Mouse (Mus musculus): ENCODE data around the gene Mettl7a2. TPM values are rescaled to one million over a fixed set of nuclear protein-coding genes. Genes with fewer than 3 reads are reported as not detected.
"Not testable (repeated sequence)": the region's sequence is repeated elsewhere in the genome, so short reads cannot be mapped to it uniquely, and the experiment has no call there.

Gene Mettl7a2
- polyA plus RNA-seq (2015; fragmentation: Nextera tagmentation; extraction: Ambion mirVana) = not detected in 2 replicates

DNA sequence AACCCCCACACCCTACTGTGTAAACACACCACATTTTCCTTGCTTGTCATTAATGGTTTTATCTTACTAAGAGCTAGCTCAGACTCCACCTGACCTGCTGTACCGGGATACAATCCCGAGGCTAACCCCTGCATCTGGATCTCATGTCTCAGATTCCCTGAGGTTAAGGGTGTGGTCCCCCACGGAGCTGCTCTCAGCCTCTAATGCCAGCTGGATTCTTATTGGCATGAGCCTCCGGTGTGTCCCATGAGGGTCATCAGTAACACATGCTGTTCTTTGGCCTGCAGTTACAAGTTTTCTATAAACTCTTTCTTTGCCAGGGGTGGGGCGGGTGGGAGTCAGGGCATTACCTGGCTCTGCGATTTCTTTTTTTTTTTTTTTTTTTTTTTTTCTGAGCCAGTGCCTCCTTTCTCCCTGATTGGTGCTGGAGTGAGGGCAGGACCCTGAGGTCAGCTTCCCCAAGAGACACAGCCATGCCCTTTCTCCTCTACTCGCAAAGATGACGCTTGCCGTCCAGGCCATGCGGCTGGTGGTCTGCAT lies at the start of gene Mettl7a2, which contains the start of gene Methig1:
TSS of gene Mettl7a2 (plus strand) at position 490 of the 540 bp plus-strand sequence.
TSS of gene Methig1 (plus strand) at position 439 of the 540 bp plus-strand sequence.
- H3K9me3 ChIP-seq = no peaks in the 10 kb centered on the region
- H3K4me2 ChIP-seq = no peak within 1 kb of the TSS
- 81% methylated on average over 10 of the region's 10 CpGs for WGBS
- no peak within 1 kb of the TSS for H3K27ac ChIP-seq (replicated peaks)
- H3K36me3 ChIP-seq = no peaks in the 10 kb centered on the region
- H3K4me3 ChIP-seq = no peak within 1 kb of the TSS
- no peak within 1 kb of the TSS for H3K9ac ChIP-seq
- H3K4me1 ChIP-seq = peaks cover 32% of the 10 kb centered on the region
- no peak for ATAC-seq (ENCODE audit: extremely low read depth, insufficient number of reproducible peaks, low FRiP score, low TSS enrichment)
- no peaks in the 10 kb centered on the region for H3K27me3 ChIP-seq (replicated peaks)

- H3K27me3 ChIP-seq (replicated peaks) = peaks cover 13% of the 10 kb centered on the region
- no peaks in the 10 kb centered on the region for H3K9me3 ChIP-seq
- H3K9ac ChIP-seq = peak overlapping the region; percentile 84; the same call in 1 of the 2 replicates
- no peaks in the 10 kb centered on the region for H3K36me3 ChIP-seq
- H3K4me3 ChIP-seq = peak overlapping the region; percentile 63
- peak overlapping the region; percentile 74 for H3K27ac ChIP-seq (replicated peaks)
- peaks cover 12% of the 10 kb centered on the region for H3K4me1 ChIP-seq
- 56% methylated on average over 8 of the region's 8 CpGs for WGBS
- peak overlapping the region; percentile 84 for H3K4me2 ChIP-seq
- no peak for ATAC-seq (ENCODE audit: extremely low read depth, insufficient number of reproducible peaks, low FRiP score, low TSS enrichment)
Observed at GRCm38 (mm10) chr15:100303428-100304018, 49.5 kb upstream of the Mettl7a2 start.

GRCm38 (mm10) chr15:100304019-100304991 lies 48.7 kb upstream of the Mettl7a2 start, which contains the start of gene Mettl7a1:
Gene Mettl7a1, plus strand, starts transcription at chr15:100304140.
- H3K27ac ChIP-seq (replicated peaks) = peak within 1 kb of the TSS; percentile 74
- H3K9ac ChIP-seq = peak within 1 kb of the TSS; percentile 84
- no peaks in the 10 kb centered on the region for H3K36me3 ChIP-seq
- no peaks in the 10 kb centered on the region for H3K9me3 ChIP-seq
- WGBS = 3% methylated on average over 24 of the region's 30 CpGs
- peak; percentile 75 for ATAC-seq (ENCODE audit: extremely low read depth, insufficient number of reproducible peaks, low FRiP score, low TSS enrichment)
- peak within 1 kb of the TSS; percentile 84 for H3K4me2 ChIP-seq
- H3K4me1 ChIP-seq = peaks cover 12% of the 10 kb centered on the region
- H3K4me3 ChIP-seq = peak within 1 kb of the TSS; percentile 63
- H3K27me3 ChIP-seq (replicated peaks) = peaks cover 10% of the 10 kb centered on the region

GRCm38 (mm10) chr15:100306201-100306600 lies 46.8 kb upstream of the Mettl7a2 start:
- 63% methylated on average over 2 of the region's 2 CpGs for WGBS
- Histone ChIP-seq H3K27me3 (replicated peaks) (peaks cover 7% of the 10 kb centered on the region), H3K27ac (replicated peaks) (no peak overlapping the region), H3K4me1 (peaks cover 12% of the 10 kb centered on the region), H3K4me3 (peak overlapping the region; percentile 63), H3K9ac (no peak overlapping the region), H3K36me3 (no peaks in the 10 kb centered on the region), H3K9me3 (no peaks in the 10 kb centered on the region), H3K4me2 (peak overlapping the region; percentile 84)
- no peak for ATAC-seq (ENCODE audit: extremely low read depth, insufficient number of reproducible peaks, low FRiP score, low TSS enrichment)

- not testable (repeated sequence) for H3K27me3 ChIP-seq (replicated peaks); H3K36me3 ChIP-seq; H3K27ac ChIP-seq (replicated peaks); H3K4me3 ChIP-seq; ATAC-seq (ENCODE audit: extremely low read depth, insufficient number of reproducible peaks, low FRiP score, low TSS enrichment); H3K9ac ChIP-seq; H3K9me3 ChIP-seq; H3K4me2 ChIP-seq
- WGBS = 40% methylated on average over 11 of the region's 11 CpGs
- peaks cover 17% of the 10 kb centered on the region for H3K4me1 ChIP-seq
Observed at GRCm38 (mm10) chr15:100307438-100308096, 45.4 kb upstream of the Mettl7a2 start.

DNA sequence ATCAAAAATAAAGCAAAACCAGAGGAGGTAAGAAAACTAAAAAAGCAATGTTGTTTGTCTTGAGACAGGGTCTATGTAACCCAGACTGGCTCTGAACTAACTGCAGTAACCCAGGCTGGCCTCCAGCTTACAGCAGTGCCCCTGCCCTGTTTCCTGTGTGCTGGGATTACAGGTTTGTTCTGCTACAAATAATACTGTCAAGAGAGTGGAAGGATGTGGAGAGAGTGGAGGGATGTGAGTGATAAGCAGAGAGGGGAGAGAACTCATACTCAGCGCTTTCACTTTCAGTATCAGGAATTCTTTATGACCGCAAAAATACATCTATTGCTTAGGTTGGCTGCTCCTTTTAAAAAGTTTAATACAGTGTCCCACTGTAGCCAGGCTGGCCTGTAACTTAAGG lies 40.7 kb upstream of the Mettl7a2 start:
- no peak overlapping the region for H3K27ac ChIP-seq (replicated peaks)
- H3K4me3 ChIP-seq = no peak overlapping the region
- no peaks in the 10 kb centered on the region for H3K9me3 ChIP-seq
- 61% methylated on average over 2 of the region's 2 CpGs for WGBS
- no peak for ATAC-seq (ENCODE audit: extremely low read depth, insufficient number of reproducible peaks, low FRiP score, low TSS enrichment)
- peaks cover 7% of the 10 kb centered on the region; the same call in 1 of the 2 replicates for H3K4me1 ChIP-seq
- peak overlapping the region; percentile 24; the same call in 1 of the 2 replicates for H3K9ac ChIP-seq
- no peaks in the 10 kb centered on the region for H3K27me3 ChIP-seq (replicated peaks)
- H3K4me2 ChIP-seq = no peak overlapping the region
- H3K36me3 ChIP-seq = peaks cover 4% of the 10 kb centered on the region; the same call in 1 of the 2 replicates

- Histone ChIP-seq H3K27ac (replicated peaks) (no peak overlapping the region), H3K4me2 (no peak overlapping the region), H3K4me3 (no peak overlapping the region), H3K9ac (no peak overlapping the region), H3K36me3 (peaks cover 4% of the 10 kb centered on the region; the same call in 1 of the 2 replicates), H3K27me3 (replicated peaks) (no peaks in the 10 kb centered on the region), H3K9me3 (no peaks in the 10 kb centered on the region), H3K4me1 (peaks cover 7% of the 10 kb centered on the region; the same call in 1 of the 2 replicates)
- WGBS = 87% methylated on average over 5 of the region's 5 CpGs
- no peak for ATAC-seq (ENCODE audit: extremely low read depth, insufficient number of reproducible peaks, low FRiP score, low TSS enrichment)
Observed at GRCm38 (mm10) chr15:100314448-100315145, 38.4 kb upstream of the Mettl7a2 start.

- 68% methylated on average over 4 of the region's 4 CpGs for WGBS
- H3K4me1 ChIP-seq; H3K9me3 ChIP-seq; H3K4me2 ChIP-seq; H3K9ac ChIP-seq; ATAC-seq (ENCODE audit: extremely low read depth, insufficient number of reproducible peaks, low FRiP score, low TSS enrichment); H3K4me3 ChIP-seq; H3K27me3 ChIP-seq (replicated peaks); H3K27ac ChIP-seq (replicated peaks); H3K36me3 ChIP-seq: not testable (repeated sequence)
Observed at GRCm38 (mm10) chr15:100318014-100318671, 34.9 kb upstream of the Mettl7a2 start.

- no peak overlapping the region for H3K4me3 ChIP-seq
- H3K9me3 ChIP-seq = no peaks in the 10 kb centered on the region
- H3K4me2 ChIP-seq = no peak overlapping the region
- H3K9ac ChIP-seq = no peak overlapping the region
- no peaks in the 10 kb centered on the region for H3K4me1 ChIP-seq
- H3K27ac ChIP-seq (replicated peaks) = no peak overlapping the region
- no peaks in the 10 kb centered on the region for H3K27me3 ChIP-seq (replicated peaks)
- no peak for ATAC-seq (ENCODE audit: extremely low read depth, insufficient number of reproducible peaks, low FRiP score, low TSS enrichment)
- no peaks in the 10 kb centered on the region for H3K36me3 ChIP-seq
- 87% methylated on average over 1 of the region's 1 CpGs for WGBS
Observed at GRCm38 (mm10) chr15:100319884-100320283, 33.1 kb upstream of the Mettl7a2 start.

GRCm38 (mm10) chr15:100320295-100320905 lies 32.6 kb upstream of the Mettl7a2 start:
- H3K27ac ChIP-seq (replicated peaks) = no peak overlapping the region

More at GRCm38 (mm10) chr15:100320295-100320905, 32.6 kb upstream of the Mettl7a2 start:
- no peak overlapping the region for H3K4me2 ChIP-seq
- no peaks in the 10 kb centered on the region for H3K4me1 ChIP-seq
- no peak overlapping the region for H3K4me3 ChIP-seq
- no peaks in the 10 kb centered on the region for H3K9me3 ChIP-seq
- no peak for ATAC-seq (ENCODE audit: extremely low read depth, insufficient number of reproducible peaks, low FRiP score, low TSS enrichment)
- WGBS = 66% methylated on average over 9 of the region's 9 CpGs
- no peaks in the 10 kb centered on the region for H3K36me3 ChIP-seq
- no peak overlapping the region for H3K9ac ChIP-seq
- H3K27me3 ChIP-seq (replicated peaks) = no peaks in the 10 kb centered on the region

Data from heart, embryonic 13.5 days (tissue).